Comparison of ENCODE assay signal across 8 mouse cellular contexts in genomic region chr13:113550866-113551565, GRCm38 (mm10).
DNase-seq lines count a peak whose midpoint lies in the region.

No protein-coding gene starts in this region.

- DNase-seq in gastrocnemius, adult 18-20 months (ENCODE audit: low spot score): peak; percentile 34
- DNase-seq in gastrocnemius, adult 8-10 months (ENCODE audit: low spot score in 2 of 2): no peak
- DNase-seq in MN1 (ENCODE audit: low spot score): peak; percentile 68
- DNase-seq in fibroblast of lung, adult 2 months (ENCODE audit: low read depth): peak; percentile 85
- DNase-seq in kidney, postnatal 36 days: peak; percentile 26 to 37
- no peak for DNase-seq in frontal cortex, postnatal 14 days (ENCODE audit: low spot score in 2 of 2)
- DNase-seq in c-Kit-positive CD71-positive TER-119-positive erythroid progenitor cells, embryonic 14.5 days (ENCODE audit: low spot score): no peak
- no peak for DNase-seq in cerebellum, postnatal 25 days

Comparison
In these comparisons a context has a peak if more than half of its experiments do, and no peak if none do; other contexts are left out.
1. DNase-seq: peak in gastrocnemius, adult 18-20 months (single experiment), MN1 (single experiment), fibroblast of lung, adult 2 months (single experiment) and kidney, postnatal 36 days (2 of 2); none in gastrocnemius, adult 8-10 months (0 of 2), frontal cortex, postnatal 14 days (0 of 2), c-Kit-positive CD71-positive TER-119-positive erythroid progenitor cells, embryonic 14.5 days (single experiment) and cerebellum, postnatal 25 days (0 of 2).